Mouse (Mus musculus): ENCODE measurements around the gene Vamp2.

- TF ChIP-seq CEBPB (IDR thresholded peaks at IDR 0.05; ENCODE audit: low read depth) (no peak), CTCF (IDR thresholded peaks at IDR 0.05; ENCODE audit: control insufficient read depth, insufficient read depth, insufficient read length) (no peak), MAX (IDR thresholded peaks at IDR 0.05) (no peak), USF1 (IDR thresholded peaks at IDR 0.05; ENCODE audit: low read depth) (no peak), FOSL1 (IDR thresholded peaks at IDR 0.05; ENCODE audit: insufficient read depth, low read length, poor library complexity, severe bottlenecking) (no peak), MYOG (IDR thresholded peaks at IDR 0.05; ENCODE audit: control insufficient read depth, extremely low read depth, insufficient read length) (no peak), MYOD1 (IDR thresholded peaks at IDR 0.05; ENCODE audit: control insufficient read depth, insufficient read length, low read depth) (no peak)
These were observed 20.7 kb upstream of the Vamp2 start for GRCm38 (mm10) chr11:69067601-69068000.

Measured in C2C12 (cell line).